In genomic region chr4:141682706-141683230, GRCm38 (mm10) we compare ENCODE assay signal across 14 mouse cellular contexts. TPM values are rescaled to one million over a fixed set of nuclear protein-coding genes. Genes with fewer than 3 reads are reported as not detected.
DNase-seq lines count a peak whose midpoint lies in the region; ATAC-seq and TF ChIP-seq lines count a peak whose summit lies in the region.
"Had no signal": no experiment of that assay in that cellular context is flagged by ENCODE, and none has a peak within 500 bp of the region (broad histone marks: within the 10 kb centered on the region; RNA-seq: fewer than 3 reads in every experiment).

No protein-coding gene starts in this region.

- no peak overlapping the region for H3K4me3 ChIP-seq in lung, embryonic 14.5 days (ENCODE audit: low read depth, low read length)
- H3K4me3 ChIP-seq in limb, embryonic 10.5 days = no peak overlapping the region
- H3K4me3 ChIP-seq: forebrain, embryonic 12.5 days; neural tube, embryonic 15.5 days had no signal

- no peak for ATAC-seq in lung, embryonic 14.5 days (ENCODE audit: insufficient read depth)
- no peak for ATAC-seq in inflammation-experienced regulatory T-cells, adult 6 months

- H3K9ac ChIP-seq in lung, embryonic 14.5 days = no peak overlapping the region
- H3K9ac ChIP-seq: forebrain, embryonic 12.5 days; neural tube, embryonic 15.5 days had no signal

- no peaks in the 10 kb centered on the region for H3K27me3 ChIP-seq in lung, embryonic 14.5 days (ENCODE audit: insufficient read depth, low read length)
- no peaks in the 10 kb centered on the region for H3K27me3 ChIP-seq in limb, embryonic 10.5 days (ENCODE audit: low read depth, poor library complexity, severe bottlenecking)
- H3K27me3 ChIP-seq: forebrain, embryonic 12.5 days; neural tube, embryonic 15.5 days had no signal

- H3K4me2 ChIP-seq in lung, embryonic 14.5 days = no peak overlapping the region
- H3K4me2 ChIP-seq: forebrain, embryonic 12.5 days; neural tube, embryonic 15.5 days had no signal

- 53% methylated on average over 12 of the region's 12 CpGs for WGBS in lung, embryonic 14.5 days
- 83% methylated on average over 12 of the region's 12 CpGs for WGBS in limb, embryonic 10.5 days

- no peaks in the 10 kb centered on the region for H3K9me3 ChIP-seq in lung, embryonic 14.5 days (ENCODE audit: low read depth, low read length)
- H3K9me3 ChIP-seq in limb, embryonic 10.5 days (replicated peaks) = no peaks in the 10 kb centered on the region
- H3K9me3 ChIP-seq: forebrain, embryonic 12.5 days; neural tube, embryonic 15.5 days had no signal

- H3K36me3 ChIP-seq in lung, embryonic 14.5 days (ENCODE audit: insufficient read depth) = peaks cover 53% of the 10 kb centered on the region
- peaks cover 56% of the 10 kb centered on the region for H3K36me3 ChIP-seq in limb, embryonic 10.5 days

- peak overlapping the region; percentile 42; the same call in 1 of the 2 replicates for H3K27ac ChIP-seq in lung, embryonic 14.5 days (ENCODE audit: low read depth)
- H3K27ac ChIP-seq in limb, embryonic 10.5 days = no peak overlapping the region
- H3K27ac ChIP-seq: forebrain, embryonic 12.5 days; neural tube, embryonic 15.5 days had no signal

- intact Hi-C loops in gastrocnemius, postnatal 36 days (cut with DNase I) = no loop called here

- peak; percentile 25 for DNase-seq in gastrocnemius, postnatal 10 days
- no peak for DNase-seq in gastrocnemius, postnatal 36 days
- peak; percentile 67 for DNase-seq in lung, embryonic 14.5 days
- DNase-seq in lung, adult 18-20 months = no peak
- DNase-seq in adrenal gland, postnatal 14 days = peak; percentile 84
- peak; percentile 49 to 80 for DNase-seq in lung, postnatal 4 days
- no peak for DNase-seq in limb, embryonic 10.5 days (ENCODE audit: low spot score)
- DNase-seq: B cell, adult 2 months; embryo, embryonic 11 days; spleen, adult 18-20 months had no signal

- TF ChIP-seq CTCF in lung, embryonic 14.5 days (IDR thresholded peaks at IDR 0.05; ENCODE audit: low read depth) = no peak

- 0 out of 2 replicates have a peak, but pooled peaks cover 3% of the 10 kb centered on the region for H3K4me1 ChIP-seq in lung, embryonic 14.5 days (ENCODE audit: insufficient read depth)
- peaks cover 33% of the 10 kb centered on the region for H3K4me1 ChIP-seq in limb, embryonic 10.5 days

RNA-seq across cellular contexts. Expression of gene Rsc1a1, which starts 2.6 kb away (rescaled TPM):
- 1 to 10 TPM; 2.8 to 5.5 TPM for total RNA-seq in gastrocnemius, postnatal 10 days (2021)
- total RNA-seq in gastrocnemius, postnatal 36 days (2021) = 1 to 10 TPM; 5.2 to 9.3 TPM
- polyA plus RNA-seq in lung, embryonic 14.5 days (2014; fragmentation: Nextera tagmentation; extraction: Ambion mirVana) = 0.38 and 3.2 TPM in 2 replicates
- total RNA-seq in adrenal gland, postnatal 14 days (2021) = 1.5 and 3.3 TPM in 2 replicates
- polyA plus RNA-seq in limb, embryonic 10.5 days (2016; fragmentation: Nextera tagmentation; extraction: Ambion mirVana) = 1.3 and 3.0 TPM in 2 replicates
- not detected for polyA plus RNA-seq in inflammation-experienced regulatory T-cells, adult 6 months (2017; shearing (Covaris generic))
- polyA plus RNA-seq: neural tube, embryonic 15.5 days had no signal

RNA-seq across cellular contexts. Expression of gene Plekhm2, which starts 18.1 kb away (rescaled TPM):
- total RNA-seq in gastrocnemius, postnatal 10 days (2021) = 10 to 100 TPM; 26.8 to 29.3 TPM
- total RNA-seq in gastrocnemius, postnatal 36 days (2021) = 10 to 100 TPM; 23.6 to 30.5 TPM
- 5.1 and 5.4 TPM in 2 replicates for polyA plus RNA-seq in lung, embryonic 14.5 days (2014; fragmentation: Nextera tagmentation; extraction: Ambion mirVana)
- 37.3 and 48.5 TPM in 2 replicates for total RNA-seq in adrenal gland, postnatal 14 days (2021)
- polyA plus RNA-seq in limb, embryonic 10.5 days (2016; fragmentation: Nextera tagmentation; extraction: Ambion mirVana) = 5.0 and 5.6 TPM in 2 replicates
- 1 to 10 TPM; 3.6 to 4.5 (median 4.2) TPM for polyA plus RNA-seq in inflammation-experienced regulatory T-cells, adult 6 months (2017; shearing (Covaris generic))

RNA-seq across cellular contexts. Expression of gene Ddi2, which starts 40.5 kb away (rescaled TPM):
- 10 to 100 TPM; 41.8 to 44.7 TPM for total RNA-seq in gastrocnemius, postnatal 10 days (2021)
- total RNA-seq in gastrocnemius, postnatal 36 days (2021) = 10 to 100 TPM; 38.7 to 50.5 TPM
- polyA plus RNA-seq in lung, embryonic 14.5 days (2014; fragmentation: Nextera tagmentation; extraction: Ambion mirVana) = 19.8 and 21.5 TPM in 2 replicates
- total RNA-seq in adrenal gland, postnatal 14 days (2021) = 56.0 and 65.2 TPM in 2 replicates
- polyA plus RNA-seq in limb, embryonic 10.5 days (2016; fragmentation: Nextera tagmentation; extraction: Ambion mirVana) = 33.2 and 33.8 TPM in 2 replicates
- 10 to 100 TPM; 14.6 to 17.1 (median 16.9) TPM for polyA plus RNA-seq in inflammation-experienced regulatory T-cells, adult 6 months (2017; shearing (Covaris generic))

RNA-seq across cellular contexts. Expression of gene Slc25a34, which starts 59.1 kb away (rescaled TPM):
- total RNA-seq in gastrocnemius, postnatal 10 days (2021) = 10 to 100 TPM; 10.5 to 12.8 TPM
- 10 to 100 TPM; 10.3 to 26.0 TPM for total RNA-seq in gastrocnemius, postnatal 36 days (2021)
- polyA plus RNA-seq in lung, embryonic 14.5 days (2014; fragmentation: Nextera tagmentation; extraction: Ambion mirVana) = not detected in 2 replicates
- total RNA-seq in adrenal gland, postnatal 14 days (2021) = 31.9 and 32.5 TPM in 2 replicates
- polyA plus RNA-seq in limb, embryonic 10.5 days (2016; fragmentation: Nextera tagmentation; extraction: Ambion mirVana) = 0.05 TPM in 1 of 2 replicates, not detected in the other
- polyA plus RNA-seq in inflammation-experienced regulatory T-cells, adult 6 months (2017; shearing (Covaris generic)) = under 1 TPM in 1 of 3 experiments, not detected in 2; 0.13 TPM
- total RNA-seq: granulocyte monocyte progenitor cell, adult 5-6 weeks had no signal
- polyA plus RNA-seq: forebrain, embryonic 12.5 days had no signal

Comparison
In these comparisons a context has a peak if more than half of its experiments do, and no peak if none do; other contexts are left out.
1. DNase-seq: peak in gastrocnemius, postnatal 10 days (single experiment), lung, embryonic 14.5 days (single experiment), adrenal gland, postnatal 14 days (single experiment) and lung, postnatal 4 days (2 of 2); none in gastrocnemius, postnatal 36 days (0 of 2), lung, adult 18-20 months (0 of 2) and limb, embryonic 10.5 days (single experiment).